Mouse (Mus musculus) olfactory bulb, adult 2 months (tissue): ENCODE results near the gene Ccser2.

ENCODE experiments used
- CTCF ChIP-seq: fragments of 200-500 bp; IDR thresholded peaks from 2 replicates; pipeline ENCODE4 v1.5.1; 2012; ENCODE audit warnings: low read depth, mild to moderate bottlenecking, low read length, moderate library complexity; ENCODE audit not compliant: insufficient read depth
- POLR2A ChIP-seq: fragments of 200-500 bp; IDR thresholded peaks from 2 replicates; pipeline ENCODE4 v1.6.1; 2012; ENCODE audit warnings: mild to moderate bottlenecking, low read depth, low read length, moderate library complexity; ENCODE audit not compliant: insufficient read depth

DNA sequence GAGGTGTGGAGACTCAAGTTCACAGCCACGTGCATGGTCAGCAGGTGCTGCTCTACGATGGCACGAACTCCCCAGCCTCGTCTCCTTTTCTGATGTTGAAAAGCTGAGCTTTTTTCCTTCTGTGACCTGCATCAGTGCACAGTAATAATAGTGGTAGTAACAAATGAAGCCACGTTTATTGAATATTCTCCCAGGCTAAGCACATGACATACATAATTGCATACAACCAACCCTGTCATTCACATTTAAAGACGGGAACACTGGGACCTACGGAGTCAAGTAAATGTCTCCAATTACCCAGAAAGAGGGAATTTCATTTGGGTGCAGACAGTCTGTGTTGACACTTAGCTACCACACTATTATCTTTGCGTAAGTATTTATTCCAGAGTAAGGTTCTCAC, 37.9 kb upstream of the Ccser2 start:
- TF ChIP-seq CTCF, result no peak
- TF ChIP-seq POLR2A, result no peak
